ENCODE assay signal across 7 mouse cellular contexts in genomic region chr11:17460920-17461279, GRCm38 (mm10).
DNase-seq lines count a peak whose midpoint lies in the region; ATAC-seq and TF ChIP-seq lines count a peak whose summit lies in the region.

No protein-coding gene starts in this region.

- H3K4me2 ChIP-seq in intestine, embryonic 14.5 days (ENCODE audit: low read length), result peak overlapping the region; percentile 45
- H3K4me2 ChIP-seq in lung, postnatal 0 days (replicated peaks; ENCODE audit: low read depth, low read length), result peak overlapping the region; percentile 42

- peaks cover 66% of the 10 kb centered on the region for H3K27me3 ChIP-seq in forebrain, embryonic 10.5 days (ENCODE audit: poor library complexity, severe bottlenecking)
- no peaks in the 10 kb centered on the region for H3K27me3 ChIP-seq in intestine, embryonic 14.5 days (replicated peaks; ENCODE audit: control insufficient read depth, insufficient read depth, low read length)
- no peaks in the 10 kb centered on the region for H3K27me3 ChIP-seq in lung, postnatal 0 days (replicated peaks; ENCODE audit: insufficient read depth, low read length)

- peak; percentile 27 for DNase-seq in forebrain, embryonic 10.5 days (ENCODE audit: extremely low spot score, low spot score)
- DNase-seq in intestine, embryonic 14.5 days (ENCODE audit: low spot score), result peak; percentile 69
- peak; percentile 57 for DNase-seq in lung, postnatal 0 days (ENCODE audit: low spot score)
- DNase-seq in yolk sac, embryonic 10.5 days (ENCODE audit: low spot score), result peak; percentile 31
- no peak for DNase-seq in layer of hippocampus, adult 11-12 months (ENCODE audit: low spot score)
- no peak for DNase-seq in ovary, postnatal 14 days (ENCODE audit: low spot score)

- H3K27ac ChIP-seq in brown adipose tissue, adult 24 weeks (replicated peaks; ENCODE audit: low read depth, low read length), result no peak overlapping the region
- 0 out of 2 replicates have a peak overlapping the region, but pooled peaks have one; percentile 40 for H3K27ac ChIP-seq in forebrain, embryonic 10.5 days
- peak overlapping the region; percentile 73 for H3K27ac ChIP-seq in intestine, embryonic 14.5 days (ENCODE audit: low read depth)
- peak overlapping the region; percentile 44; the same call in 1 of the 2 replicates for H3K27ac ChIP-seq in lung, postnatal 0 days (ENCODE audit: low read length)

- ATAC-seq in intestine, embryonic 14.5 days (replicated peaks; ENCODE audit: low FRiP score, low TSS enrichment, low read depth), result no peak
- peak; percentile 30 for ATAC-seq in lung, postnatal 0 days

- peak overlapping the region; percentile 15; the same call in 1 of the 2 replicates for H3K4me3 ChIP-seq in brown adipose tissue, adult 24 weeks (ENCODE audit: insufficient read depth, low read depth, low read length)
- peak overlapping the region; percentile 31 for H3K4me3 ChIP-seq in forebrain, embryonic 10.5 days
- H3K4me3 ChIP-seq in intestine, embryonic 14.5 days (ENCODE audit: low read depth, low read length), result no peak overlapping the region
- peak overlapping the region; percentile 4; the same call in 1 of the 2 replicates for H3K4me3 ChIP-seq in lung, postnatal 0 days (ENCODE audit: low read depth, low read length)

- H3K9ac ChIP-seq in intestine, embryonic 14.5 days (ENCODE audit: low read length), result no peak overlapping the region
- H3K9ac ChIP-seq in lung, postnatal 0 days (replicated peaks; ENCODE audit: low read depth), result no peak overlapping the region

- H3K9me3 ChIP-seq in forebrain, embryonic 10.5 days, result no peaks in the 10 kb centered on the region
- H3K9me3 ChIP-seq in intestine, embryonic 14.5 days (ENCODE audit: control insufficient read depth, low read length), result no peaks in the 10 kb centered on the region
- H3K9me3 ChIP-seq in lung, postnatal 0 days (ENCODE audit: low read length), result no peaks in the 10 kb centered on the region

- TF ChIP-seq EP300 in lung, postnatal 0 days (IDR thresholded peaks at IDR 0.05), result no peak

- WGBS in forebrain, embryonic 10.5 days, result 14% methylated on average over 13 of the region's 13 CpGs
- WGBS in intestine, embryonic 14.5 days, result 6% methylated on average over 13 of the region's 13 CpGs
- WGBS in lung, postnatal 0 days, result 2% methylated on average over 13 of the region's 13 CpGs

- no peak for TF ChIP-seq CTCF in lung, postnatal 0 days (IDR thresholded peaks at IDR 0.05)

- H3K36me3 ChIP-seq in forebrain, embryonic 10.5 days (replicated peaks), result no peaks in the 10 kb centered on the region
- H3K36me3 ChIP-seq in intestine, embryonic 14.5 days (ENCODE audit: control insufficient read depth, insufficient read depth, low read length), result no peaks in the 10 kb centered on the region
- no peaks in the 10 kb centered on the region for H3K36me3 ChIP-seq in lung, postnatal 0 days (ENCODE audit: insufficient read depth, low read length)

- H3K4me1 ChIP-seq in brown adipose tissue, adult 24 weeks (ENCODE audit: control insufficient read depth, insufficient read depth, insufficient read length, low read length), result no peaks in the 10 kb centered on the region
- H3K4me1 ChIP-seq in forebrain, embryonic 10.5 days, result peaks cover 23% of the 10 kb centered on the region
- no peaks in the 10 kb centered on the region for H3K4me1 ChIP-seq in intestine, embryonic 14.5 days (replicated peaks; ENCODE audit: control insufficient read depth, insufficient read depth, low read length)
- H3K4me1 ChIP-seq in lung, postnatal 0 days (ENCODE audit: insufficient read depth, low read depth, low read length), result no peaks in the 10 kb centered on the region

Comparison
In these comparisons a context has a peak if more than half of its experiments do, and no peak if none do; other contexts are left out.
1. DNase-seq: peak in forebrain, embryonic 10.5 days (single experiment), intestine, embryonic 14.5 days (single experiment), lung, postnatal 0 days (single experiment) and yolk sac, embryonic 10.5 days (single experiment); none in layer of hippocampus, adult 11-12 months (single experiment) and ovary, postnatal 14 days (single experiment).